Mouse (Mus musculus): ENCODE results near the gene Hrc. TPM values are rescaled to one million over a fixed set of nuclear protein-coding genes. Genes with fewer than 3 reads are reported as not detected.
A peak's percentile ranks its signal among the peaks of the same experiment; 100 is the strongest.

Hrc gene
- polyA plus RNA-seq, 1 experiment from 2014 or later, result not detected

GRCm38 (mm10) chr7:45308551-45309240 lies 26.4 kb upstream of the Hrc start:
- ATAC-seq (ENCODE audit: low FRiP score, low TSS enrichment) (no peak), DNase-seq (no peak)
- no peaks in the 10 kb centered on the region for H3K27me3 ChIP-seq (ENCODE audit: control insufficient read depth, insufficient read depth, low read length)
- no peak overlapping the region for H3K4me2 ChIP-seq (ENCODE audit: low read length)
- no peak overlapping the region for H3K4me3 ChIP-seq (replicated peaks; ENCODE audit: low read depth, low read length)
- peaks cover 12% of the 10 kb centered on the region for H3K4me1 ChIP-seq (ENCODE audit: control insufficient read depth, insufficient read depth, low read length)
- H3K9ac ChIP-seq (replicated peaks; ENCODE audit: low read length), result no peak overlapping the region; the same call in 1 of the 2 replicates
- H3K36me3 ChIP-seq (ENCODE audit: control insufficient read depth, insufficient read depth, low read length), result no peaks in the 10 kb centered on the region
- H3K9me3 ChIP-seq (ENCODE audit: control insufficient read depth, low read length), result no peaks in the 10 kb centered on the region
- no peak overlapping the region for H3K27ac ChIP-seq (replicated peaks; ENCODE audit: low read depth, low read length)
- WGBS, result 66% methylated on average over 15 of the region's 15 CpGs

DNA sequence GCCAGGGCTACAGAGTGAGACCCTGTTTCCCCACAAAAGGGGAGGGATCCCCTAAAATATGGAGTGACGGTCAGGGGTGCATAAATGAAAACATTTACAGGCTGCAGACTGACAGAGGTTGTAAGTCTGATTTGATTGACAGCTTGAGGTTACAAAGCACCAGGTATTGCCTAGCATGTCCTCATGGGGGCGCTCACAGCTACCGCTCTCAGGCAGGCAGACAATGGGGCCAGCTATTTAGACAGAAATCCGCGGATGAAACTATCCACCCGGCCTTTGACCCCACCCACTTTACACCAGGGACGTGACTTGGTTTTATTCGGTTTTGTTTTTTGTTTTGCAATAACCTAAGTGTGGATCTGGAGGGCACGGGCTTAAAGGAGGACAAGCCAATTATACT lies 25.6 kb upstream of the Hrc start:
- DNase-seq (peak; percentile 85), ATAC-seq (ENCODE audit: low FRiP score, low TSS enrichment) (no peak)
- Histone ChIP-seq H3K4me1 (ENCODE audit: control insufficient read depth, insufficient read depth, low read length) (peaks cover 12% of the 10 kb centered on the region), H3K36me3 (ENCODE audit: control insufficient read depth, insufficient read depth, low read length) (no peaks in the 10 kb centered on the region), H3K4me3 (replicated peaks; ENCODE audit: low read depth, low read length) (no peak overlapping the region), H3K27ac (replicated peaks; ENCODE audit: low read depth, low read length) (no peak overlapping the region), H3K27me3 (ENCODE audit: control insufficient read depth, insufficient read depth, low read length) (no peaks in the 10 kb centered on the region), H3K4me2 (ENCODE audit: low read length) (no peak overlapping the region), H3K9me3 (ENCODE audit: control insufficient read depth, low read length) (no peaks in the 10 kb centered on the region), H3K9ac (replicated peaks; ENCODE audit: low read length) (no peak overlapping the region; the same call in 1 of the 2 replicates)
- 5% methylated on average over 9 of the region's 9 CpGs for whole genome bisulfite sequencing

GRCm38 (mm10) chr7:45312023-45312422 lies 23.1 kb upstream of the Hrc start:
- no peak overlapping the region for H3K27ac ChIP-seq (replicated peaks; ENCODE audit: low read depth, low read length)
- ATAC-seq (ENCODE audit: low FRiP score, low TSS enrichment), result no peak
- H3K4me2 ChIP-seq (ENCODE audit: low read length), result no peak overlapping the region
- no peaks in the 10 kb centered on the region for H3K9me3 ChIP-seq (ENCODE audit: control insufficient read depth, low read length)
- 80% methylated on average over 8 of the region's 8 CpGs for WGBS
- H3K36me3 ChIP-seq (ENCODE audit: control insufficient read depth, insufficient read depth, low read length), result no peaks in the 10 kb centered on the region
- H3K4me3 ChIP-seq (replicated peaks; ENCODE audit: low read depth, low read length), result no peak overlapping the region
- no peak for DNase-seq
- H3K27me3 ChIP-seq (ENCODE audit: control insufficient read depth, insufficient read depth, low read length), result no peaks in the 10 kb centered on the region
- 0 out of 2 replicates have a peak, but pooled peaks cover 5% of the 10 kb centered on the region for H3K4me1 ChIP-seq (ENCODE audit: control insufficient read depth, insufficient read depth, low read length)
- H3K9ac ChIP-seq (replicated peaks; ENCODE audit: low read length), result no peak overlapping the region

- Histone ChIP-seq H3K4me3 (replicated peaks; ENCODE audit: low read depth, low read length) (no peak overlapping the region), H3K4me1 (ENCODE audit: control insufficient read depth, insufficient read depth, low read length) (0 out of 2 replicates have a peak, but pooled peaks cover 5% of the 10 kb centered on the region), H3K4me2 (ENCODE audit: low read length) (no peak overlapping the region), H3K27me3 (ENCODE audit: control insufficient read depth, insufficient read depth, low read length) (no peaks in the 10 kb centered on the region), H3K9me3 (ENCODE audit: control insufficient read depth, low read length) (no peaks in the 10 kb centered on the region), H3K9ac (replicated peaks; ENCODE audit: low read length) (no peak overlapping the region), H3K36me3 (ENCODE audit: control insufficient read depth, insufficient read depth, low read length) (no peaks in the 10 kb centered on the region), H3K27ac (replicated peaks; ENCODE audit: low read depth, low read length) (0 out of 2 replicates have a peak overlapping the region, but pooled peaks have one; percentile 5)
- WGBS, result 38% methylated on average over 10 of the region's 10 CpGs
- peak; percentile 38 for DNase-seq
- no peak for ATAC-seq (ENCODE audit: low FRiP score, low TSS enrichment)
These were observed 22.2 kb upstream of the Hrc start for GRCm38 (mm10) chr7:45312686-45313453.

DNA sequence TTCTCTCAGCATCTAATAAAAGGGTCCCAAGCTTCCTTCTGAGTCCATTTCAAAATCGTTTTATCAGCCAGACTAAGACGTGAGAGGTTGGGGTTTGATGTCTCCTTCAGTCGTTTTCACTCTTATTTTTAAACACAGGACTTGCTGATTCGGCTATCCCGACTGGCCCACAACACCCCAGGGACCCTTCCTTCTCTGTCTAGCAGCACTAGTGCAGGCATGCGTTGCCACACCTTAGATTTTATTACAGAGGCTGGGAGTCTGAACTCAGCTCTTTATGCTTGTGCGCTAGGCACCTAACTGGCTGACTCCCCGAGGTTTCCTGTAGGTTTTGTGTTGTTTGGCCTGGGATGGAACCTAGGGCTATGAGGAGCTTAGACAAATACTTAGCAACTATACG lies 21.6 kb upstream of the Hrc start:
- no peak overlapping the region for H3K9ac ChIP-seq (replicated peaks; ENCODE audit: low read length)
- DNase-seq, result peak; percentile 14
- 45% methylated on average over 9 of the region's 9 CpGs for WGBS
- no peaks in the 10 kb centered on the region for H3K36me3 ChIP-seq (ENCODE audit: control insufficient read depth, insufficient read depth, low read length)
- no peak overlapping the region for H3K4me3 ChIP-seq (replicated peaks; ENCODE audit: low read depth, low read length)
- H3K27ac ChIP-seq (replicated peaks; ENCODE audit: low read depth, low read length), result 0 out of 2 replicates have a peak overlapping the region, but pooled peaks have one; percentile 5
- 0 out of 2 replicates have a peak, but pooled peaks cover 5% of the 10 kb centered on the region for H3K4me1 ChIP-seq (ENCODE audit: control insufficient read depth, insufficient read depth, low read length)
- ATAC-seq (ENCODE audit: low FRiP score, low TSS enrichment), result no peak
- H3K4me2 ChIP-seq (ENCODE audit: low read length), result no peak overlapping the region
- H3K27me3 ChIP-seq (ENCODE audit: control insufficient read depth, insufficient read depth, low read length), result no peaks in the 10 kb centered on the region
- H3K9me3 ChIP-seq (ENCODE audit: control insufficient read depth, low read length), result no peaks in the 10 kb centered on the region

DNA sequence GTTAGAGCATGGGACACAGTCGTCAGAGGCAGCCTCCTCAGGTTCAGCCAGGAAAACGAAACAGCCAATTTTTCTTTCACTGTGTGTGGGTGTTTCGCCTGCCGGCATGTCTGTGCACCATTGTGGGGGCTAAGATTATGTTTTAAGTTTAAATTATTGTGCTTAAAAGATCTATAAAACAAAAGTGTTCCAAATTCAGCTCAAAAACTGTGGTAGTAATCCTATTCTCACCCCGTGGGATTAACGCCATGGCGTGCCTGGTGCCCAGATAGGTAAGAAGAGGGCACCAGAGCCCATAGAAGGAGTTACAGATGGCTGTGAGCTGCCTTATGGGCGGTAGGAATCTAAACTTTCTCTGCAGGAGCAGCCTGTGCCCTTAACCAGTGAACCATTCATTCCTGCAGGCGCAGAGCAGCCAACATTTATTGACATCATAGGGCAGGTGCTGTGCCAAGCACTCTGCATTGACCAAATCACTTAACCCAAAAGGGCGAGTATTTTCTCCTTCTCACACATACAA lies 19.8 kb upstream of the Hrc start:
- H3K4me3 ChIP-seq (replicated peaks; ENCODE audit: low read depth, low read length), result no peak overlapping the region
- 85% methylated on average over 10 of the region's 10 CpGs for WGBS
- H3K36me3 ChIP-seq (ENCODE audit: control insufficient read depth, insufficient read depth, low read length), result no peaks in the 10 kb centered on the region
- no peak overlapping the region for H3K4me2 ChIP-seq (ENCODE audit: low read length)
- H3K4me1 ChIP-seq (ENCODE audit: control insufficient read depth, insufficient read depth, low read length), result 0 out of 2 replicates have a peak, but pooled peaks cover 5% of the 10 kb centered on the region
- no peaks in the 10 kb centered on the region for H3K27me3 ChIP-seq (ENCODE audit: control insufficient read depth, insufficient read depth, low read length)
- no peak overlapping the region for H3K9ac ChIP-seq (replicated peaks; ENCODE audit: low read length)
- ATAC-seq (ENCODE audit: low FRiP score, low TSS enrichment), result no peak
- no peak for DNase-seq
- H3K9me3 ChIP-seq (ENCODE audit: control insufficient read depth, low read length), result no peaks in the 10 kb centered on the region
- H3K27ac ChIP-seq (replicated peaks; ENCODE audit: low read depth, low read length), result no peak overlapping the region

DNA sequence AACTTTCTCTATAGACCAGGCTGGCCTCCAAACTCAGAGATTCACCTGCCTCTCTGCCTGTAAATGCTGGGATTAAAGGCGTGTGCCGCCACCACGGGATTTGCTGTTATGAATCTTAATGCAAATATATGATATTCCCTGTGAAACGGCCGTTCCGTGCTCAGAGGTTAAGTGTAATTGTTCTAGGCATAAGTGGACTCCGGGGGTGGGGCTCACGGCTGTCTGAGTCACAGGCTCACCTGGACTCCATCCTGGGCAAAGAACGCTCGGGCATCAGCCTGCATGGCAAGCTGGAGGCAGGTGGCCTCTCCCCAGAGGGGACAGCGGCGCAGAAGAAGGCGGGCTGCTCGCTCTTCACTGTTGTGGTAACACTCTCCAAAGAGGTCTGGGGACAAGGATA lies 18.6 kb upstream of the Hrc start:
- no peaks in the 10 kb centered on the region for H3K36me3 ChIP-seq (ENCODE audit: control insufficient read depth, insufficient read depth, low read length)
- no peak for DNase-seq
- no peak for ATAC-seq (ENCODE audit: low FRiP score, low TSS enrichment)
- no peak overlapping the region for H3K4me2 ChIP-seq (ENCODE audit: low read length)
- H3K4me3 ChIP-seq (replicated peaks; ENCODE audit: low read depth, low read length), result no peak overlapping the region
- H3K27me3 ChIP-seq (ENCODE audit: control insufficient read depth, insufficient read depth, low read length), result no peaks in the 10 kb centered on the region
- 89% methylated on average over 14 of the region's 14 CpGs for WGBS
- H3K9ac ChIP-seq (replicated peaks; ENCODE audit: low read length), result no peak overlapping the region
- no peaks in the 10 kb centered on the region for H3K9me3 ChIP-seq (ENCODE audit: control insufficient read depth, low read length)
- H3K4me1 ChIP-seq (ENCODE audit: control insufficient read depth, insufficient read depth, low read length), result 0 out of 2 replicates have a peak, but pooled peaks cover 5% of the 10 kb centered on the region
- no peak overlapping the region for H3K27ac ChIP-seq (replicated peaks; ENCODE audit: low read depth, low read length)

- no peaks in the 10 kb centered on the region for H3K9me3 ChIP-seq (ENCODE audit: control insufficient read depth, low read length)
- no peak overlapping the region for H3K9ac ChIP-seq (replicated peaks; ENCODE audit: low read length)
- DNase-seq, result no peak
- no peak for ATAC-seq (ENCODE audit: low FRiP score, low TSS enrichment)
- H3K4me3 ChIP-seq (replicated peaks; ENCODE audit: low read depth, low read length), result no peak overlapping the region
- 88% methylated on average over 4 of the region's 4 CpGs for WGBS
- no peaks in the 10 kb centered on the region for H3K4me1 ChIP-seq (ENCODE audit: control insufficient read depth, insufficient read depth, low read length)
- H3K27me3 ChIP-seq (ENCODE audit: control insufficient read depth, insufficient read depth, low read length), result no peaks in the 10 kb centered on the region
- no peaks in the 10 kb centered on the region for H3K36me3 ChIP-seq (ENCODE audit: control insufficient read depth, insufficient read depth, low read length)
- H3K27ac ChIP-seq (replicated peaks; ENCODE audit: low read depth, low read length), result no peak overlapping the region
- no peak overlapping the region for H3K4me2 ChIP-seq (ENCODE audit: low read length)
These were observed 12.8 kb upstream of the Hrc start for GRCm38 (mm10) chr7:45322245-45322644.
